Mouse (Mus musculus) intestine, embryonic 16.5 days (tissue): ENCODE data around the gene Cdc42bpa. TPM values are rescaled to one million over a fixed set of nuclear protein-coding genes. Genes with fewer than 3 reads are reported as not detected.

Source experiments
- ATAC-seq: fragments of 200-750 bp; cut with Nextera tagmentation; 2 replicates; pipeline ENCODE4 v1.8.0; 2017; ENCODE audit warnings: moderate TSS enrichment, moderate library complexity
- H3K27ac ChIP-seq: fragments of 300-500 bp; sonication (generic); 2 replicates; pipeline ENCODE4 v1.5.1; 2014; ENCODE audit warnings: mild to moderate bottlenecking, low read length
- H3K27me3 ChIP-seq: fragments of 300-500 bp; sonication (generic); replicated peaks from 2 replicates; pipeline ENCODE4 v1.6.1; 2014; ENCODE audit warnings: low read length, control low read depth, mixed read lengths; ENCODE audit not compliant: control insufficient read depth, insufficient read depth
- H3K36me3 ChIP-seq: fragments of 300-500 bp; sonication (generic); 2 replicates; pipeline ENCODE4 v1.6.1; 2014; ENCODE audit warnings: low read length, control low read depth; ENCODE audit not compliant: control insufficient read depth, insufficient read depth
- H3K4me1 ChIP-seq: fragments of 300-500 bp; sonication (generic); 2 replicates; pipeline ENCODE4 v1.6.1; 2014; ENCODE audit warnings: low read length, control low read depth, mixed read lengths; ENCODE audit not compliant: control insufficient read depth, insufficient read depth
- H3K4me2 ChIP-seq: fragments of 300-500 bp; sonication (generic); 2 replicates; pipeline ENCODE4 v1.6.1; 2014; ENCODE audit warnings: low read depth, low read length, control low read depth
- H3K4me3 ChIP-seq: fragments of 300-500 bp; sonication (generic); 2 replicates; pipeline ENCODE4 v1.5.1; 2014; ENCODE audit warnings: mild to moderate bottlenecking, low read length
- H3K9ac ChIP-seq: fragments of 300-500 bp; sonication (generic); 2 replicates; pipeline ENCODE4 v1.6.1; 2014; ENCODE audit warnings: low read depth, low read length
- H3K9me3 ChIP-seq: fragments of 300-500 bp; sonication (generic); 2 replicates; pipeline ENCODE4 v1.6.1; 2016; ENCODE audit warnings: low read length, control low read depth; ENCODE audit not compliant: control insufficient read depth
- whole genome bisulfite sequencing: fragments of 180-500 bp; shearing (Covaris S2); extraction: QIAGEN DNeasy Blood & Tissue Kit; methylation state at CpG from one replicate; pipeline ENCODE4 v1.1.7; 2014; 5-methylcytosine and 5-hydroxymethylcytosine counted together
- polyA plus RNA-seq: library from polyadenylated mRNA; unstranded; fragments of >200 nt; fragmentation: Nextera tagmentation; extraction: Ambion mirVana; gene quantifications from 2 replicates; pipeline ENCODE4 v1.2.1, GENCODE M21; 2015

Cdc42bpa gene
- polyA plus RNA-seq, 1 experiment from 2014 or later = 8.2 TPM

- Histone ChIP-seq H3K4me3 (peak overlapping the region; percentile 73), H3K36me3 (no peaks in the 10 kb centered on the region), H3K27me3 (no peaks in the 10 kb centered on the region), H3K9ac (peak overlapping the region; percentile 65; the same call in 1 of the 2 replicates), H3K4me2 (peak overlapping the region; percentile 84), H3K9me3 (no peaks in the 10 kb centered on the region), H3K4me1 (peaks cover 19% of the 10 kb centered on the region), H3K27ac (no peak overlapping the region)
- no peak for ATAC-seq
- WGBS = 91% methylated on average over 9 of the region's 9 CpGs
Observed at GRCm38 (mm10) chr1:180196508-180196907, 236.2 kb downstream of the Cdc42bpa start.

GRCm38 (mm10) chr1:180197956-180198355 lies 237.7 kb downstream of the Cdc42bpa start:
- no peak overlapping the region for H3K4me2 ChIP-seq
- H3K9ac ChIP-seq = no peak overlapping the region
- ATAC-seq = no peak
- 57% methylated on average over 3 of the region's 3 CpGs for WGBS
- no peak overlapping the region for H3K27ac ChIP-seq
- no peaks in the 10 kb centered on the region for H3K36me3 ChIP-seq
- H3K4me1 ChIP-seq = peaks cover 19% of the 10 kb centered on the region
- H3K4me3 ChIP-seq = no peak overlapping the region
- H3K9me3 ChIP-seq = no peaks in the 10 kb centered on the region
- no peaks in the 10 kb centered on the region for H3K27me3 ChIP-seq

- Histone ChIP-seq H3K27me3 (no peaks in the 10 kb centered on the region), H3K9ac (no peak within 1 kb of the TSS), H3K27ac (no peak within 1 kb of the TSS), H3K4me2 (no peak within 1 kb of the TSS), H3K4me3 (no peak within 1 kb of the TSS), H3K4me1 (peaks cover 14% of the 10 kb centered on the region), H3K9me3 (no peaks in the 10 kb centered on the region), H3K36me3 (no peaks in the 10 kb centered on the region)
- WGBS = 64% methylated on average over 4 of the region's 4 CpGs
- no peak for ATAC-seq
Observed at GRCm38 (mm10) chr1:180198959-180199714, 238.9 kb downstream of the Cdc42bpa start, which contains the start of gene Coq8a. Gene Coq8a, minus strand, starts transcription at chr1:180199602.

- Histone ChIP-seq H3K4me3 (no peak overlapping the region), H3K27me3 (no peaks in the 10 kb centered on the region), H3K9me3 (no peaks in the 10 kb centered on the region), H3K9ac (no peak overlapping the region), H3K4me1 (peaks cover 10% of the 10 kb centered on the region), H3K27ac (no peak overlapping the region), H3K4me2 (no peak overlapping the region), H3K36me3 (no peaks in the 10 kb centered on the region)
- no peak for ATAC-seq
- WGBS = 64% methylated on average over 4 of the region's 4 CpGs
Observed at GRCm38 (mm10) chr1:180199715-180200050, 239.4 kb downstream of the Cdc42bpa start.

GRCm38 (mm10) chr1:180200722-180201121 lies 240.4 kb downstream of the Cdc42bpa start:
- no peak for ATAC-seq
- H3K9me3 ChIP-seq = no peaks in the 10 kb centered on the region
- no peaks in the 10 kb centered on the region for H3K27me3 ChIP-seq
- peaks cover 5% of the 10 kb centered on the region; the same call in 1 of the 2 replicates for H3K4me1 ChIP-seq
- no peak overlapping the region for H3K27ac ChIP-seq
- H3K4me2 ChIP-seq = no peak overlapping the region
- no peaks in the 10 kb centered on the region for H3K36me3 ChIP-seq
- H3K9ac ChIP-seq = no peak overlapping the region
- H3K4me3 ChIP-seq = no peak overlapping the region
- WGBS = 52% methylated on average over 5 of the region's 5 CpGs

GRCm38 (mm10) chr1:180208370-180208769 lies 248.1 kb downstream of the Cdc42bpa start:
- Histone ChIP-seq H3K9ac (no peak overlapping the region), H3K27me3 (no peaks in the 10 kb centered on the region), H3K36me3 (no peaks in the 10 kb centered on the region), H3K4me2 (no peak overlapping the region), H3K9me3 (no peaks in the 10 kb centered on the region), H3K4me1 (no peaks in the 10 kb centered on the region), H3K4me3 (no peak overlapping the region), H3K27ac (no peak overlapping the region)
- no peak for ATAC-seq
- WGBS = 76% methylated on average over 3 of the region's 3 CpGs

GRCm38 (mm10) chr1:180210031-180210432 lies 249.8 kb downstream of the Cdc42bpa start:
- H3K9ac ChIP-seq = no peak overlapping the region
- H3K27ac ChIP-seq = no peak overlapping the region
- H3K9me3 ChIP-seq = no peaks in the 10 kb centered on the region
- H3K4me1 ChIP-seq = 0 out of 2 replicates have a peak, but pooled peaks cover 3% of the 10 kb centered on the region
- H3K4me2 ChIP-seq = no peak overlapping the region
- no peaks in the 10 kb centered on the region for H3K27me3 ChIP-seq
- no peak overlapping the region for H3K4me3 ChIP-seq
- peak; percentile 29; the same call in 1 of the 2 replicates for ATAC-seq
- no peaks in the 10 kb centered on the region for H3K36me3 ChIP-seq
- WGBS = 72% methylated on average over 4 of the region's 4 CpGs

- 79% methylated on average over 9 of the region's 9 CpGs for WGBS
- H3K4me2 ChIP-seq = no peak overlapping the region
- no peaks in the 10 kb centered on the region for H3K9me3 ChIP-seq
- H3K4me1 ChIP-seq = 0 out of 2 replicates have a peak, but pooled peaks cover 3% of the 10 kb centered on the region
- H3K9ac ChIP-seq = no peak overlapping the region
- no peak overlapping the region for H3K27ac ChIP-seq
- no peak for ATAC-seq
- no peak overlapping the region for H3K4me3 ChIP-seq
- no peaks in the 10 kb centered on the region for H3K36me3 ChIP-seq
- no peaks in the 10 kb centered on the region for H3K27me3 ChIP-seq
Observed at GRCm38 (mm10) chr1:180210781-180211271, 250.6 kb downstream of the Cdc42bpa start.

GRCm38 (mm10) chr1:180212911-180213310 lies 252.6 kb downstream of the Cdc42bpa start:
- no peaks in the 10 kb centered on the region for H3K27me3 ChIP-seq
- WGBS = 75% methylated on average over 5 of the region's 5 CpGs
- no peak overlapping the region for H3K9ac ChIP-seq
- H3K4me1 ChIP-seq = 0 out of 2 replicates have a peak, but pooled peaks cover 3% of the 10 kb centered on the region
- H3K27ac ChIP-seq = no peak overlapping the region
- H3K9me3 ChIP-seq = no peaks in the 10 kb centered on the region
- no peak overlapping the region for H3K4me3 ChIP-seq
- no peak for ATAC-seq
- H3K36me3 ChIP-seq = no peaks in the 10 kb centered on the region
- no peak overlapping the region for H3K4me2 ChIP-seq
